Mouse (Mus musculus): ENCODE measurements at regions not wholly inside any gene's neighbourhood (a gene's known extent, or its start where the extent isn't known, plus 50 kb on each side); places are given as distances from the start of the nearest gene placed in this dataset.

DNA sequence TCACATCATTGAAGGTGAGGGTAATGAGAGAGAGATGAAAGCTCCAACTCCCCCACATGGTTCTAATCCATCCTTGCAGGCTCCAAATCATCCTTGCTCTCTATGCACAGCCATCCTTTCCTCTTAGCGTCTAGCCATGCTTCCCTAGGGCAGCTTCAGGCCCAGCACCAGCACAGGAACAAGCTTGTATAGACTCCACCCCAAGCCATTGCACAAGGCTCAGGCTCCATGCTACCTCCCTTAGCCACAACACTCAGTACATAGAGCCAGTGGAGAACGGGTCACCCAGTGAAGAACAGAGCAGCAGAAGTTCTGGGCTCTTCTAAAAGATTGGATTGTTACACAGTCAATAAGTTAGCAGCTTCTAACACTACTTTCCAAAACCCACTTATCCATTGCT lies 160.8 kb upstream of the Gm49356 start:
- Histone ChIP-seq H3K9ac (ENCODE audit: insufficient read depth, low read depth) (no peak overlapping the region), H3K36me3 (replicated peaks in 1 of 2; ENCODE audit: control insufficient read depth in 1 of 2, insufficient read depth in 1 of 2, low read length in 1 of 2) (no peaks in the 10 kb centered on the region), H3K27me3 (replicated peaks) (no peaks in the 10 kb centered on the region), H3K4me3 (replicated peaks in 1 of 3; ENCODE audit: low read depth in 2 of 3, low read length in 2 of 3, poor library complexity in 1 of 3) (no peak overlapping the region), H3K9me3 (replicated peaks; ENCODE audit: low read length) (peaks cover 4% of the 10 kb centered on the region), H3K4me1 (ENCODE audit: control insufficient read depth in 1 of 2, insufficient read depth in 2 of 2) (peaks cover 5 to 12% of the 10 kb centered on the region in 2 experiments; a peak in 2 of 4 replicates), H3K79me2 (replicated peaks; ENCODE audit: control insufficient read depth, extremely low read depth, insufficient read depth, poor library complexity, severe bottlenecking) (no peaks in the 10 kb centered on the region), H3K4me2 (ENCODE audit: insufficient read depth, low read depth, poor library complexity, severe bottlenecking) (no peak overlapping the region), H3K27ac (ENCODE audit: insufficient read depth, low read depth) (no peak overlapping the region)
- in situ Hi-C loops (cut with MboI; ENCODE audit: low pct_ligation_motif_present, low pct_unique_long_range_greater_than_20kb, low sequenced_read_pairs) = no loop called here
- dilution Hi-C loops (cut with MboI; ENCODE audit: extremely low pct_ligation_motif_present, extremely low pct_unique_long_range_greater_than_20kb, low sequenced_read_pairs) = no loop called here
- TF ChIP-seq MYC (IDR thresholded peaks at IDR 0.05; ENCODE audit: low read depth, low read length) = no peak
- no peak for TF ChIP-seq JUN (IDR thresholded peaks at IDR 0.05; ENCODE audit: insufficient read depth, low read depth, low read length)
- no peak for TF ChIP-seq RAD21 (IDR thresholded peaks at IDR 0.05; ENCODE audit: low read depth, low read length)
- TF ChIP-seq HCFC1 (IDR thresholded peaks at IDR 0.05; ENCODE audit: low read depth, low read length) = no peak
- no peak for TF ChIP-seq NELFE (IDR thresholded peaks at IDR 0.05; ENCODE audit: low read depth, low read length)
- no peak for TF ChIP-seq GABPA (IDR thresholded peaks at IDR 0.05; ENCODE audit: insufficient replicate concordance, low read depth, low read length)
- no peak for TF ChIP-seq BHLHE40 (IDR thresholded peaks at IDR 0.05; ENCODE audit: low read depth, low read length)
- TF ChIP-seq JUND (conservative IDR thresholded peaks at IDR 0.05; ENCODE audit: low read depth, low read length) = no peak
- TF ChIP-seq CTCF (conservative IDR thresholded peaks at IDR 0.05 in 1 of 2, IDR thresholded peaks at IDR 0.05 in 1 of 2; ENCODE audit: low read depth in 2 of 2, low read length in 2 of 2) = no peak
- TF ChIP-seq E2F4 (IDR thresholded peaks at IDR 0.05; ENCODE audit: insufficient replicate concordance, low read depth, low read length) = no peak
- no peak for TF ChIP-seq ZC3H11A (IDR thresholded peaks at IDR 0.05; ENCODE audit: low read depth, low read length)
- TF ChIP-seq USF2 (conservative IDR thresholded peaks at IDR 0.05; ENCODE audit: low read depth, low read length) = no peak
- TF ChIP-seq MAZ (IDR thresholded peaks at IDR 0.05; ENCODE audit: low read depth, low read length) = no peak
- TF ChIP-seq SIN3A (IDR thresholded peaks at IDR 0.05; ENCODE audit: low read length) = no peak
- no peak for TF ChIP-seq MXI1 (IDR thresholded peaks at IDR 0.05; ENCODE audit: low read depth, low read length)
- no peak for DNase-seq (ENCODE audit: extremely low read depth)

GRCm38 (mm10) chr15:58730861-58731260 lies 158.2 kb upstream of the Gm49356 start:
- Histone ChIP-seq H3K27ac (ENCODE audit: insufficient read depth, low read depth) (no peak overlapping the region), H3K4me3 (replicated peaks in 1 of 3; ENCODE audit: low read depth in 2 of 3, low read length in 2 of 3, poor library complexity in 1 of 3) (no peak overlapping the region), H3K9ac (ENCODE audit: insufficient read depth, low read depth) (no peak overlapping the region), H3K27me3 (replicated peaks) (no peaks in the 10 kb centered on the region), H3K4me1 (ENCODE audit: control insufficient read depth in 1 of 2, insufficient read depth in 2 of 2) (peaks cover 9 to 14% of the 10 kb centered on the region in 2 experiments; a peak in 3 of 4 replicates), H3K9me3 (replicated peaks; ENCODE audit: low read length) (peaks cover 4% of the 10 kb centered on the region), H3K4me2 (ENCODE audit: insufficient read depth, low read depth, poor library complexity, severe bottlenecking) (no peak overlapping the region), H3K36me3 (replicated peaks in 1 of 2; ENCODE audit: control insufficient read depth in 1 of 2, insufficient read depth in 1 of 2, low read length in 1 of 2) (no peaks in the 10 kb centered on the region), H3K79me2 (replicated peaks; ENCODE audit: control insufficient read depth, extremely low read depth, insufficient read depth, poor library complexity, severe bottlenecking) (no peaks in the 10 kb centered on the region)
- no peak for DNase-seq (ENCODE audit: extremely low read depth)
- in situ Hi-C loops (cut with MboI; ENCODE audit: low pct_ligation_motif_present, low pct_unique_long_range_greater_than_20kb, low sequenced_read_pairs) = no loop called here
- dilution Hi-C loops (cut with MboI; ENCODE audit: extremely low pct_ligation_motif_present, extremely low pct_unique_long_range_greater_than_20kb, low sequenced_read_pairs) = no loop called here
- TF ChIP-seq NELFE (IDR thresholded peaks at IDR 0.05; ENCODE audit: low read depth, low read length) (no peak), RAD21 (IDR thresholded peaks at IDR 0.05; ENCODE audit: low read depth, low read length) (no peak), ELF1 (IDR thresholded peaks at IDR 0.05; ENCODE audit: low read depth, low read length) (no peak), POLR2A (IDR thresholded peaks at IDR 0.05; ENCODE audit: low read depth, low read length) (no peak), RCOR1 (conservative IDR thresholded peaks at IDR 0.05; ENCODE audit: low read depth, low read length) (no peak), MYC (IDR thresholded peaks at IDR 0.05; ENCODE audit: low read depth, low read length) (no peak), USF1 (IDR thresholded peaks at IDR 0.05; ENCODE audit: low read depth, low read length) (no peak), E2F4 (IDR thresholded peaks at IDR 0.05; ENCODE audit: insufficient replicate concordance, low read depth, low read length) (no peak), ETS1 (conservative IDR thresholded peaks at IDR 0.05; ENCODE audit: low read depth, low read length) (no peak)
